Mouse (Mus musculus): Measurements from ENCODE around the gene Slf2. TPM values are rescaled to one million over a fixed set of nuclear protein-coding genes. Genes with fewer than 3 reads are reported as not detected.

The Slf2 gene
- 30.9 and 35.5 TPM in 2 replicates for polyA plus RNA-seq (2015; fragmentation: Nextera tagmentation; extraction: Ambion mirVana)

DNA sequence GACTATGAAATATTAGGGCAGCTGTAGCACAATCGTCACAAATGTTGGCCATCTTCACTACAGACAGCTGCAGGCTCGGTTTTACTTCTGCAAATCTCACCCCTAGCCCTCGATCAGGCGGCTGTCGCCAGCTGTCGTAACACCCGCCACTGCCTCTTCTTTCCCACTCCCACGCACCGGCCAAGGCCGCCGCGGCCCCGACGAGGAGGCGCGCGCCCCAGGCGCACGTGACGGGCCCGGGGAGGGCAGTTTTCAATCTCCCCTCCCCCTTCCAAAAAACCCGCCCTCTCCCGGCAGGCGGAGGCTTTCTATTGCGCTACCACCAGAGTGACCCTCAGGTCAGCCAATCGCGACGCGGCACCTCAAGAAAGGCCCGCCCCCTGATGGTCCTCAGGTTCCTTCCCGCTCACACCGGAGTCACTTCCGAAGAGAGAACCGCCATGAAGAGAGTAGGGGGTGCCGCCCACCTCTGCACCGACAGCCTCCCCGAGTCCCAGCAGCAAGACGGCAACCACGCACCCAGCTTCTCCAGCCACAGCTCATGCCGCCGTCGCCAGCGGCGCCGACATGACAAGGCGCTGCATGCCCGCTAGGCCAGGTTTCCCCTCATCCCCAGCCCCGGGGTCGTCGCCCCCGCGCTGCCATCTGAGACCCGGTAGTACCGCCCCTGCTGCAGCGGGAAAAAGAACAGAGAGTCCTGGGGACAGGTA, at the start of gene Slf2:
TSS of gene Slf2 (plus strand) at position 408 of the 710 bp plus-strand sequence.
- Histone ChIP-seq H3K36me3 (ENCODE audit: control insufficient read depth, insufficient read depth) (peaks cover 10% of the 10 kb centered on the region), H3K27me3 (ENCODE audit: control insufficient read depth, insufficient read depth, low read length) (no peaks in the 10 kb centered on the region), H3K9ac (ENCODE audit: low read length) (peak within 1 kb of the TSS; percentile 87), H3K4me2 (ENCODE audit: low read depth, low read length) (peak within 1 kb of the TSS; percentile 80), H3K9me3 (replicated peaks; ENCODE audit: control insufficient read depth, low read length) (no peaks in the 10 kb centered on the region), H3K4me1 (ENCODE audit: control insufficient read depth, insufficient read depth, low read length) (peaks cover 41% of the 10 kb centered on the region), H3K4me3 (ENCODE audit: low read length) (peak within 1 kb of the TSS; percentile 96), H3K27ac (ENCODE audit: low read length) (peak within 1 kb of the TSS; percentile 88)
- under 1% methylated on average over 55 of the region's 55 CpGs for WGBS
- peak; percentile 97 for ATAC-seq (replicated peaks; ENCODE audit: extremely low read depth, insufficient read depth, low FRiP score)

DNA sequence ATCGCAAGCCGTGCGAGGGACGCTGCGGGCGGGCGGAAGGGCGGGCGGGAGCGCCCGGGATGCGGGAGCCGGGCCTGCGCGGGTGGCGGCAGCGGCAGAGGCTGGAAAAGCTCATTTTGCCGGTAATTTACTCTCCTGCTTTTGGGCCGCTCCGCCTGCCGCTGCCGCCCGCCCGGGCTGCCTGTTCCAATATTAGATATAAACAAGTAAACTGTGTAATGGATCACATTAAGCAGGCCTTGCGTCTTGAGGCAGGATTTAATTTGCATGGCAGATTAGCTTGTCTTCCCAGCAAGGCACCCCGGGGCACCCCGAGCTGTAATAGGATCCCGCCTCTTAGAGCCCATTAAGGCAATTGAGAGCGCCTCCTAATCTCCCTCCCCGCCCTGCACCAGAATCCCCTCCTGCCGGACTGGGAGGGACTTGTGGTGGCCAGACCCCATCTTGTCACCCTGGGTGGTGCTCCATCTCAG, 48.4 kb upstream of the Slf2 start:
- Histone ChIP-seq H3K27ac (ENCODE audit: low read length) (peak overlapping the region; percentile 24), H3K4me1 (ENCODE audit: control insufficient read depth, insufficient read depth, low read length) (peaks cover 32% of the 10 kb centered on the region), H3K27me3 (ENCODE audit: control insufficient read depth, insufficient read depth, low read length) (peaks cover 15% of the 10 kb centered on the region), H3K9ac (ENCODE audit: low read length) (peak overlapping the region; percentile 62), H3K4me3 (ENCODE audit: low read length) (peak overlapping the region; percentile 49), H3K9me3 (replicated peaks; ENCODE audit: control insufficient read depth, low read length) (no peaks in the 10 kb centered on the region), H3K4me2 (ENCODE audit: low read depth, low read length) (peak overlapping the region; percentile 66), H3K36me3 (ENCODE audit: control insufficient read depth, insufficient read depth) (no peaks in the 10 kb centered on the region)
- 3% methylated on average over 31 of the region's 31 CpGs for WGBS
- ATAC-seq (replicated peaks; ENCODE audit: extremely low read depth, insufficient read depth, low FRiP score): peak; percentile 53; the same call in 1 of the 2 replicates

DNA sequence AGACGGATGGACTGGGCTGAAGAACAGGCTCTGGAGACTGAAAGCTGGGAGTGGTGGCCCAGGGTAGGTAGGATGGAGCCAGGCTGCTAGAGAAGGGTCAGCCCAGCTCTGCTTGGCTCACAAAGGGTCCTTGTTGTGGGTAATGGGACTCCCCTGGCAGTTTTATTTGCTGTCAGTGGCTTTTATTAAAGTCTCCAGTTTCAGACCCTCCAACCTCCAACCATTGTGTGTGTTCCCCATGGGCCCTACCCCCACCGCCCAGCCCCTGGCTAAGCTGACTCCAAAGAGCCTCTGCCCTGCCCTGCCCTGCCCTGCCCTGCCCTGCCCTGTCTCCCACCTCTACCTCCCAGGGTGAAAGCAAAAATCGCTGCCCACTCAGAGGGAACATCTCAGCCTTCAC, 46.6 kb upstream of the Slf2 start:
- Histone ChIP-seq H3K4me2 (ENCODE audit: low read depth, low read length) (no peak overlapping the region), H3K36me3 (ENCODE audit: control insufficient read depth, insufficient read depth) (no peaks in the 10 kb centered on the region), H3K27me3 (ENCODE audit: control insufficient read depth, insufficient read depth, low read length) (peaks cover 18% of the 10 kb centered on the region), H3K9ac (ENCODE audit: low read length) (no peak overlapping the region), H3K9me3 (replicated peaks; ENCODE audit: control insufficient read depth, low read length) (no peaks in the 10 kb centered on the region), H3K27ac (ENCODE audit: low read length) (no peak overlapping the region), H3K4me3 (ENCODE audit: low read length) (no peak overlapping the region), H3K4me1 (ENCODE audit: control insufficient read depth, insufficient read depth, low read length) (peaks cover 32% of the 10 kb centered on the region)
- ATAC-seq (replicated peaks; ENCODE audit: extremely low read depth, insufficient read depth, low FRiP score): no peak
- 62% methylated on average over 3 of the region's 3 CpGs for WGBS

DNA sequence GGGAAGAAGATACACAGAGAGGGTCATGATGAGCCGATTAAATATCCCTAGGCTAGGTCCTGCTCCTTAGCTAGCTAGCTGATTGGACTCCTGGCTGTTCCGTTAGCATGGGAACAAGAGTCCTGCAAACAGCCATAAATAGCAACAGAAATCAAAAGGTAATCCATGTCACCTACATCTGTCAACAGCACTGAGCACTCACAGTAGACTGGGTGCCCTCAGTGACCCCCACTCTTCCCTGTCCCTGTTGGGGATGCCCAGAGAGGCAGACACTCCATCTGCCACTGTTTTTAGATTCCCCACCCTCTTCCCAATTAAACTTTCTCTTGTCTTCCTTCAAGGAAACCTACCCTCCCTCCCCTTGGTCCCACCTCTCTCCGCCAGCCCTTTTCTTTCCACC, 44.5 kb upstream of the Slf2 start:
- peaks cover 24% of the 10 kb centered on the region for H3K4me1 ChIP-seq (ENCODE audit: control insufficient read depth, insufficient read depth, low read length)
- 0 out of 2 replicates have a peak overlapping the region, but pooled peaks have one; percentile 4 for H3K9ac ChIP-seq (ENCODE audit: low read length)
- H3K4me2 ChIP-seq (ENCODE audit: low read depth, low read length): 0 out of 2 replicates have a peak overlapping the region, but pooled peaks have one; percentile 5
- H3K9me3 ChIP-seq (replicated peaks; ENCODE audit: control insufficient read depth, low read length): no peaks in the 10 kb centered on the region
- 0 out of 2 replicates have a peak overlapping the region, but pooled peaks have one; percentile 2 for H3K27ac ChIP-seq (ENCODE audit: low read length)
- H3K4me3 ChIP-seq (ENCODE audit: low read length): no peak overlapping the region
- WGBS: 19% methylated on average over 3 of the region's 3 CpGs
- peak; percentile 53; the same call in 1 of the 2 replicates for ATAC-seq (replicated peaks; ENCODE audit: extremely low read depth, insufficient read depth, low FRiP score)
- no peaks in the 10 kb centered on the region for H3K36me3 ChIP-seq (ENCODE audit: control insufficient read depth, insufficient read depth)
- H3K27me3 ChIP-seq (ENCODE audit: control insufficient read depth, insufficient read depth, low read length): peaks cover 13% of the 10 kb centered on the region

DNA sequence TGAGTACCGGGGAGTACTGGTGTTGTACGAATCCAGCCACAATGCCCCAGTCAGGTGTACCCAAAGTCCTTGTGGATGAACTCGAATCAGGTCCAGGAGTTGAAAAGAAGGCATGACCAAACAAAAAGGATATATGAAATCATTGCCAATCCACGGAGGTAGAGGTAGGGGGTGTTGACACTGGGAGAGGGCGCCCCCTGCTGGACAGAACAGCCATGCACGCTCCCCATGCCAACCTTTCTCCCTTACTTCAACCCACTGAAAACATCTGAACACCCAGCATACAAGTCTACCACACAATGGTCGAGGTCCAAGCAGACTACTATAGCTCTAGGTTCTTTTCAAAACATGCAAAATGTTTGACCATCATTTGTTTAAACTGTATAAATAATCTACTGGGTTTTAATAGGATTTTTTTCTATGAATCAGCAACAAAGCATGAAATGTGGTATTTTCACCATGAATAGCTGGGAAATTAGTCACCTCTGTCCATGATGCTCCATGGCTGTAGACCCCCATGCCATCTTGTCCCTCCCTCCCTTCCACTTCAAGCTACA, 43.2 kb upstream of the Slf2 start:
- Histone ChIP-seq H3K27me3 (ENCODE audit: control insufficient read depth, insufficient read depth, low read length) (peaks cover 13% of the 10 kb centered on the region; the same call in 1 of the 2 replicates), H3K4me3 (ENCODE audit: low read length) (no peak overlapping the region), H3K4me2 (ENCODE audit: low read depth, low read length) (no peak overlapping the region), H3K9ac (ENCODE audit: low read length) (no peak overlapping the region), H3K9me3 (replicated peaks; ENCODE audit: control insufficient read depth, low read length) (no peaks in the 10 kb centered on the region), H3K27ac (ENCODE audit: low read length) (no peak overlapping the region), H3K36me3 (ENCODE audit: control insufficient read depth, insufficient read depth) (no peaks in the 10 kb centered on the region), H3K4me1 (ENCODE audit: control insufficient read depth, insufficient read depth, low read length) (peaks cover 15% of the 10 kb centered on the region)
- ATAC-seq (replicated peaks; ENCODE audit: extremely low read depth, insufficient read depth, low FRiP score): no peak
- WGBS: 19% methylated on average over 7 of the region's 7 CpGs

DNA sequence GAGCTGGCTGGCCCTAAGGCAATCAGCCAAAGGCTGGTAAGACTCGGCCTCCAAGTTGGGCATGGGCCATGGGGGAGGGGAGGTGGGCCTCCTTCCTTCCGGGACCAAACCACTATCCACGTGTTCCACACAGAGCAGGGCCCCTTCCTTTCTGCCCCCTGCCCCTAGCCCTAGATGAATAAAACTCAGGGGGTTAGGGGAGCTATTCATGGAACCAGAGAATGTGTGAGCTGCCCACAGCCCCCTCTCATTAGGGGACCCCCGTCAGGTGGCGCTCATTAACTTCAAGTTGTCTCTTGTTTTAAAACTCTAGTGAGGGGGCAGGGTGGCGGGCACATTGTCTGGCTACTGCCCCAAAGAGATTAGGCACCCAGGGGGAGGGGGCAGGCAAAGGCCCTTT, 41.4 kb upstream of the Slf2 start:
- no peaks in the 10 kb centered on the region for H3K9me3 ChIP-seq (replicated peaks; ENCODE audit: control insufficient read depth, low read length)
- H3K36me3 ChIP-seq (ENCODE audit: control insufficient read depth, insufficient read depth): no peaks in the 10 kb centered on the region
- no peak for ATAC-seq (replicated peaks; ENCODE audit: extremely low read depth, insufficient read depth, low FRiP score)
- no peak overlapping the region for H3K4me2 ChIP-seq (ENCODE audit: low read depth, low read length)
- H3K4me3 ChIP-seq (ENCODE audit: low read length): no peak overlapping the region
- no peak overlapping the region for H3K27ac ChIP-seq (ENCODE audit: low read length)
- H3K4me1 ChIP-seq (ENCODE audit: control insufficient read depth, insufficient read depth, low read length): peaks cover 12% of the 10 kb centered on the region
- H3K9ac ChIP-seq (ENCODE audit: low read length): no peak overlapping the region
- peaks cover 17% of the 10 kb centered on the region for H3K27me3 ChIP-seq (ENCODE audit: control insufficient read depth, insufficient read depth, low read length)
- 43% methylated on average over 6 of the region's 6 CpGs for WGBS

DNA sequence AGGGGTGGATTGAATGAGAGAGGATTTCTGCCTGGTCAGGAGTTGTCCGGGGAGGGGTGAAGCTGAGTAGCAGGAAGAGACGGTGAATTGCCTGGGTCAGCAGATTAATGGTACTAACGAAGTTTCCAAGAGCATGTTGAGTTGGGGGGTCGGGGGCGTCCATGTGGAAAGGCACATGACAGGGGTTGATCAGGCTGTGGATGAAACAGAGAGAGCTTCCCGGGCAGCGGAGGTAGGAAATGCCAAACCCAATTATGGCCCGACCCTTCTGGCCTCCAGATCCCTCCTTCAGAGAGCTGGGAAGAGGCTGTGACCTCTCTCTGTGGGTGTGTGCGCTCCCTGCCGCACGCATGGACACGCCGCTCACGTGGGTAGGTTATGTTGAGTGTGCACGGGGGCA, 39.5 kb upstream of the Slf2 start:
- no peak overlapping the region for H3K27ac ChIP-seq (ENCODE audit: low read length)
- H3K4me1 ChIP-seq (ENCODE audit: control insufficient read depth, insufficient read depth, low read length): peaks cover 11% of the 10 kb centered on the region
- 70% methylated on average over 15 of the region's 15 CpGs for WGBS
- no peaks in the 10 kb centered on the region for H3K9me3 ChIP-seq (replicated peaks; ENCODE audit: control insufficient read depth, low read length)
- H3K9ac ChIP-seq (ENCODE audit: low read length): no peak overlapping the region
- H3K4me2 ChIP-seq (ENCODE audit: low read depth, low read length): no peak overlapping the region
- no peak overlapping the region for H3K4me3 ChIP-seq (ENCODE audit: low read length)
- H3K27me3 ChIP-seq (ENCODE audit: control insufficient read depth, insufficient read depth, low read length): peaks cover 21% of the 10 kb centered on the region
- no peaks in the 10 kb centered on the region for H3K36me3 ChIP-seq (ENCODE audit: control insufficient read depth, insufficient read depth)
- no peak for ATAC-seq (replicated peaks; ENCODE audit: extremely low read depth, insufficient read depth, low FRiP score)

DNA sequence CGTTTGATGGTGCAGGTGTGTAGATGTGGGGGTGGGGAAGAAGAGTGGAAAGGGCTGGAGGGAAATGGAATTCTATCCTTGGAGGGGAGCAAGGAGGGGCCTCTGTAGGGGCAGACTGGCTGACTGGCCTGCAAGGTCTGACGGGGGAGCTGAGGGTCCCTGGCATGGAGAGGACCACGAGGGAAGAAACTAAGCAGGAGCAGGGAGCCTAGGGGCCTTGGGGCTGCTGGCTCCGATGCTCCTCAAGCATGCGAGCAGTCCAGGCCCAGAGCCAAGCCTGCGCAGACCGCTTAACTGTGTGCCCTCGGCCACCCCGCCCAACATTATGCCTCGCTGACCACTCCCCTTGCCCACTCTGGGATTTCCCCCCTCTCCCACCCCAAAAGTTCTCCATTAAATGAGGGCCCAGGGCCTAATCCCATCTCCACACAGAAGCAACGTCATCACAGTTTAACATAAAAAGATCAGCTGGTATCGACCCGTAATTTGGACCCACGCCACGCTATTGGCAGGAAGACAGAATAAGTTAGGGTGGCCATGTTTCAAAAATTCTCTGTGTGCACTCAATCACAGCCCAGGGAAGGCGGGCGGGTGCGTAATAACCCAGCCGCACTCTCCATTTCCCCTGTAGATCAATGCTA, 37.6 kb upstream of the Slf2 start:
- Histone ChIP-seq H3K36me3 (ENCODE audit: control insufficient read depth, insufficient read depth) (no peaks in the 10 kb centered on the region), H3K4me2 (ENCODE audit: low read depth, low read length) (no peak overlapping the region), H3K4me1 (ENCODE audit: control insufficient read depth, insufficient read depth, low read length) (peaks cover 5% of the 10 kb centered on the region; the same call in 1 of the 2 replicates), H3K9me3 (replicated peaks; ENCODE audit: control insufficient read depth, low read length) (no peaks in the 10 kb centered on the region), H3K27ac (ENCODE audit: low read length) (no peak overlapping the region), H3K27me3 (ENCODE audit: control insufficient read depth, insufficient read depth, low read length) (peaks cover 21% of the 10 kb centered on the region), H3K9ac (ENCODE audit: low read length) (no peak overlapping the region), H3K4me3 (ENCODE audit: low read length) (no peak overlapping the region)
- no peak for ATAC-seq (replicated peaks; ENCODE audit: extremely low read depth, insufficient read depth, low FRiP score)
- WGBS: 50% methylated on average over 19 of the region's 19 CpGs

DNA sequence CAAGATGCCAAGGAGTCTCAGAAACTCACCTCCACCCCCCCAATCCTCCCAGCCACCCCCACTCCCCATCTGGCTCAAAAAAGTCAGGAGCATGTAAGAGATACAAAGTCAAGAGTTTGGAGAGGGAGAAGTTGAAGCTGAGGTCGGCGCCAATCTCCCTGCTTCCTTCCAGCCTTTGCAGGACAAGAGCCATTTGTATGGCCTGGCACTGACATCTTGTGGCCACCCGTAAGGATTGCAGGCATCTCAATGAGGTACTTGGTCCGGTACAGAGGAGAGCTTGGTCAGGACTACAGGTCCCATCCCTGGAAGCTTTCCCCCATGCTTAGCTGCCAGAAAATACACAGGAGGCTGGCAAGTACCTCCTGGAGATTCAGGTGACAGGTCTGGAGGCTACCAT, 35.7 kb upstream of the Slf2 start:
- Histone ChIP-seq H3K9ac (ENCODE audit: low read length) (no peak overlapping the region), H3K9me3 (replicated peaks; ENCODE audit: control insufficient read depth, low read length) (no peaks in the 10 kb centered on the region), H3K4me2 (ENCODE audit: low read depth, low read length) (no peak overlapping the region), H3K4me1 (ENCODE audit: control insufficient read depth, insufficient read depth, low read length) (peaks cover 24% of the 10 kb centered on the region), H3K4me3 (ENCODE audit: low read length) (no peak overlapping the region), H3K36me3 (ENCODE audit: control insufficient read depth, insufficient read depth) (no peaks in the 10 kb centered on the region), H3K27me3 (ENCODE audit: control insufficient read depth, insufficient read depth, low read length) (peaks cover 19% of the 10 kb centered on the region), H3K27ac (ENCODE audit: low read length) (no peak overlapping the region)
- no peak; the same call in 1 of the 2 replicates for ATAC-seq (replicated peaks; ENCODE audit: extremely low read depth, insufficient read depth, low FRiP score)
- WGBS: 2% methylated on average over 4 of the region's 4 CpGs
